Mouse (Mus musculus): ENCODE data around the gene Olfr1499. TPM values are rescaled to one million over a fixed set of nuclear protein-coding genes. Genes with fewer than 3 reads are reported as not detected.
"Not testable (repeated sequence)": the region's sequence is repeated elsewhere in the genome, so short reads cannot be mapped to it uniquely, and the experiment has no call there.

Olfr1499 gene
- polyA plus RNA-seq (2012; rRNA removed), result not detected in 2 replicates

DNA sequence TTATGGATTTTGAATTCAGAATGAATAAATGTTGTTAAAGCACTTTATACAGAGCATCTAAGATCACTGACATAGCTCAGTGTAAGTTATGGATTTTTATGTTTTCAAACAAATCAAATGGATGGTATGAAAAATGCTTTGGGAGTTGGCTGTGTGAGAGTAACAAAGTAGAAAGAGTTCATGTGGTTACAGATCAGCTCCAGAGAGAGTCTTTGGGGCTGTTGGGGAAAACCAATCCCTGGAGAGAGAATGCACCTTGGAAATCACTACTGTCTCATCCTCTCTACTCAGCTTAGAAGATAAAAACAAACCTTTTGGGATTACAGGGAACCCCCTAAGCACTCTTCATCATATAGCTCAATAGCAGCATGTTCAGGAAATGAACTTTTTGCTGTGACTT, at the start of gene Olfr1499:
Gene Olfr1499 (minus strand): TSS at position 101 of the 400 bp plus-strand sequence.
- Histone ChIP-seq H3K27me3 (ENCODE audit: control insufficient read depth, insufficient read depth, low read length) (no peaks in the 10 kb centered on the region), H3K27ac (ENCODE audit: control insufficient read depth, insufficient read depth, low read length) (no peak within 1 kb of the TSS), H3K36me3 (ENCODE audit: control insufficient read depth, insufficient read depth, low read length) (no peaks in the 10 kb centered on the region), H3K4me1 (replicated peaks; ENCODE audit: control insufficient read depth, insufficient read depth, low read length) (no peaks in the 10 kb centered on the region), H3K4me3 (ENCODE audit: control insufficient read depth, insufficient read depth, low read length) (no peak within 1 kb of the TSS)
- DNase-seq, result no peak
- TF ChIP-seq POLR2A (IDR thresholded peaks at IDR 0.05; ENCODE audit: control insufficient read depth, extremely low read depth, insufficient read depth, low read length, poor library complexity), result no peak
- TF ChIP-seq CTCF (IDR thresholded peaks at IDR 0.05; ENCODE audit: borderline replicate concordance, control insufficient read depth, extremely low read depth, insufficient read depth, low read length, poor library complexity), result no peak

DNA sequence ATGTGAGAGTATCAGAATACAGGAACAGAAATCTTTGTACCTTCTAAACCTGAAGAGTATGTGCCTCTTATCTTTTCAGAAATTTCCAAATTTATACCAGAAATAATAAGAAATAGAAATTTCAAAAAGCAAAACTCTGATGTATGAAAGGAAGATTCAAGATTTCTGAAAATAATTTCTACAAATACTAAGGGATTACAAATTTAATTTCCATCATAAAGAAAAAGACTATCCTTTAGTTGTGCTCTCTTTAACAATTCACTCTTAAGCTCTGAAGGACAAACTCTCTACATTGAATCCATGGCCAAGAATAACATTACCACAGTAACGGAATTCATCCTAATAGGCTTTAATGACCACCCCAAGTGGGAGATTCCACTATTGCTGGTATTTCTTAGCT, 42.2 kb upstream of the Olfr1499 start, which contains the start of gene Olfr1502:
Gene Olfr1502 (plus strand): TSS at position 301 of the 400 bp plus-strand sequence.
- no peaks in the 10 kb centered on the region for H3K36me3 ChIP-seq (ENCODE audit: control insufficient read depth, insufficient read depth, low read length)
- no peak within 1 kb of the TSS for H3K27ac ChIP-seq (ENCODE audit: control insufficient read depth, insufficient read depth, low read length)
- no peak for DNase-seq
- TF ChIP-seq CTCF (IDR thresholded peaks at IDR 0.05; ENCODE audit: borderline replicate concordance, control insufficient read depth, extremely low read depth, insufficient read depth, low read length, poor library complexity) (no peak), POLR2A (IDR thresholded peaks at IDR 0.05; ENCODE audit: control insufficient read depth, extremely low read depth, insufficient read depth, low read length, poor library complexity) (no peak)
- 90% methylated on average over 1 of the region's 1 CpGs for WGBS
- H3K4me3 ChIP-seq (ENCODE audit: control insufficient read depth, insufficient read depth, low read length), result no peak within 1 kb of the TSS
- H3K27me3 ChIP-seq (ENCODE audit: control insufficient read depth, insufficient read depth, low read length), result no peaks in the 10 kb centered on the region
- H3K4me1 ChIP-seq (replicated peaks; ENCODE audit: control insufficient read depth, insufficient read depth, low read length), result no peaks in the 10 kb centered on the region

DNA sequence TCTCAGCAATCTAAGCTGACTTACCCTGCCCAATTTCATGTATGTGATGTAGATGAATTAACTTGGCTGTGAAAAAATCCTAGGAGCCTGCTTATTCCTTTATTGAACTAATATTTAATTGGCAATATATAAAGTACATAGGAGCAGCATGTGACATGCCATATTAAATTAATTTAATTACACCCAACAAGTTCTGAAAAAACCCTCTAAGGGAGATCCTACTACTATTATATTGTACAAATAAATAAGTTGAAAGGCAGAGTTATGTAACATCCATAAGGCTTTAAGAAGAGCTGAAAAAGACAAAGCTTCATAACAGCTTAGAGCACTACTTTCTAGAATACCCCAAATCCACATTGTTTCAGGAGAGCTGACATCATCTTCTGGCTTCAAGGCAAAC, 31.3 kb upstream of the Olfr1499 start, which contains the start of gene Olfr1501:
Gene Olfr1501 (minus strand): TSS at position 101 of the 400 bp plus-strand sequence.
- not testable (repeated sequence) for H3K27me3 ChIP-seq (ENCODE audit: control insufficient read depth, insufficient read depth, low read length); H3K27ac ChIP-seq (ENCODE audit: control insufficient read depth, insufficient read depth, low read length)

DNA sequence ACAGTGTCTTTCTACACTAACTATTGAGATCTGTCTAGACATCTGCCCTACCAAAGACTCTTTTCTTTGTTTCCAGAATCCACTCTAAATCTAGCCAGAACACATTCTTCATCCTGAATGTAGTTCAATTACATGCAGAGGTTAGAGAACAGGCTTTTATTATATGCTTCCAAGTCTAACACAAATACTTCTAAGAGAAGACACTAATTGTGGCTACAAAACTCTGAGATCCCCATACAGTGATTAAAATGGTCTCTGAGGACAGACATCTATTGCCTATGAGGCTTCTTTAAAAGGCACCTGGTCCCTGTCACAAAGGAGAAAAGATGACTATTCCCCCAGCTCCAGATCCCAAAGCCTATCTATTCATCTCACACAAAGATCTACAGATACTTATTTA, 11.1 kb upstream of the Olfr1499 start, which contains the start of gene Olfr1500:
Gene Olfr1500 (minus strand): TSS at position 101 of the 400 bp plus-strand sequence.
- TF ChIP-seq CTCF (IDR thresholded peaks at IDR 0.05; ENCODE audit: borderline replicate concordance, control insufficient read depth, extremely low read depth, insufficient read depth, low read length, poor library complexity) (no peak), POLR2A (IDR thresholded peaks at IDR 0.05; ENCODE audit: control insufficient read depth, extremely low read depth, insufficient read depth, low read length, poor library complexity) (no peak)
- DNase-seq, result no peak
- H3K36me3 ChIP-seq (ENCODE audit: control insufficient read depth, insufficient read depth, low read length), result no peaks in the 10 kb centered on the region
- no peaks in the 10 kb centered on the region for H3K27me3 ChIP-seq (ENCODE audit: control insufficient read depth, insufficient read depth, low read length)
- no peak within 1 kb of the TSS for H3K4me3 ChIP-seq (ENCODE audit: control insufficient read depth, insufficient read depth, low read length)
- no peak within 1 kb of the TSS for H3K27ac ChIP-seq (ENCODE audit: control insufficient read depth, insufficient read depth, low read length)
- H3K4me1 ChIP-seq (replicated peaks; ENCODE audit: control insufficient read depth, insufficient read depth, low read length), result no peaks in the 10 kb centered on the region

More for the DNA sequence above, 31.3 kb upstream of the Olfr1499 start, which contains the start of gene Olfr1501:
- H3K36me3 ChIP-seq (ENCODE audit: control insufficient read depth, insufficient read depth, low read length); H3K4me1 ChIP-seq (replicated peaks; ENCODE audit: control insufficient read depth, insufficient read depth, low read length); DNase-seq; H3K4me3 ChIP-seq (ENCODE audit: control insufficient read depth, insufficient read depth, low read length): not testable (repeated sequence)

DNA sequence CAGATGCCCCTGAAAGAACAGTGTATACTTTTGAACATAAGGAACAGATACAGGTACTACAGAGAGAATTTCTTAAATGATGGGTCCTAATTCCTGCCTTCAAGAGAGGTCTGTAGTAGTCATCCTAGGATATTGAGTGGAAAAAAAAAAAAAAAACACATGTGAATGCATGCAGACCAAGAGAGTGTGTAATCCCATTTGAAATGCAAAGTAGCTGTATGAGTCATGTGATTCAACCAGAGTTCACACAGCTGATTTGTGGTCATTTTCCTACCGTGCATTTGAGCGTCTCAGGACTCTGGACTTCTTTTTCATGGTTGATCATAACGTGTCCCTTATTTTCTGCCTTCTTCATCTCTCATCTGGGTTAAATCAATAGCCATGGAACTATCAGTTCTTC, 9.2 kb upstream of the Olfr1499 start:
- TF ChIP-seq POLR2A (IDR thresholded peaks at IDR 0.05; ENCODE audit: control insufficient read depth, extremely low read depth, insufficient read depth, low read length, poor library complexity), result no peak
- TF ChIP-seq CTCF (IDR thresholded peaks at IDR 0.05; ENCODE audit: borderline replicate concordance, control insufficient read depth, extremely low read depth, insufficient read depth, low read length, poor library complexity), result no peak
- no peak for DNase-seq
- Histone ChIP-seq H3K4me1 (replicated peaks; ENCODE audit: control insufficient read depth, insufficient read depth, low read length) (no peaks in the 10 kb centered on the region), H3K36me3 (ENCODE audit: control insufficient read depth, insufficient read depth, low read length) (no peaks in the 10 kb centered on the region), H3K27ac (ENCODE audit: control insufficient read depth, insufficient read depth, low read length) (no peak overlapping the region), H3K27me3 (ENCODE audit: control insufficient read depth, insufficient read depth, low read length) (no peaks in the 10 kb centered on the region), H3K4me3 (ENCODE audit: control insufficient read depth, insufficient read depth, low read length) (no peak overlapping the region)
- 87% methylated on average over 3 of the region's 3 CpGs for WGBS

DNA sequence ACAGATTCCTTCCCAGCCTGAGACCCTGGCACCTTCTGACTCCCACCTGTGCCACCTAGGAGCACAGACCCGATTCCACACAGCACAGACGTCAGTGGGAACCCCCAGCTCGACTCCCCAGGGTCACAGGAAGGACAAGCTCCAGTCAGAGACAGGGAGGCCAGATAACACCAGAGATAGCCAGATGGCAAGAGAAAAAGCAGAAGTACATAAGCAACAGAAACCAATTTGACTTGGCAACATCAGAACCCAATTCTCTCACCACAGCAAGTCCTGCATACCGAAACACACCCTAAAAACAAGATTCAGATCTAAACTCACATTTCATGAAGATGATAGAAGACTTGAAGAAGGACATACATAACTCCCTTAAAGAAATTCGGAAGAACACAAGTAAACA, 1.6 kb upstream of the Olfr1499 start:
- no peak for DNase-seq
- Histone ChIP-seq H3K27me3 (ENCODE audit: control insufficient read depth, insufficient read depth, low read length) (no peaks in the 10 kb centered on the region), H3K4me3 (ENCODE audit: control insufficient read depth, insufficient read depth, low read length) (no peak overlapping the region), H3K4me1 (replicated peaks; ENCODE audit: control insufficient read depth, insufficient read depth, low read length) (no peaks in the 10 kb centered on the region), H3K27ac (ENCODE audit: control insufficient read depth, insufficient read depth, low read length) (no peak overlapping the region), H3K36me3 (ENCODE audit: control insufficient read depth, insufficient read depth, low read length) (no peaks in the 10 kb centered on the region)
- WGBS, result 30% methylated on average over 5 of the region's 5 CpGs
- TF ChIP-seq CTCF (IDR thresholded peaks at IDR 0.05; ENCODE audit: borderline replicate concordance, control insufficient read depth, extremely low read depth, insufficient read depth, low read length, poor library complexity) (no peak), POLR2A (IDR thresholded peaks at IDR 0.05; ENCODE audit: control insufficient read depth, extremely low read depth, insufficient read depth, low read length, poor library complexity) (no peak)

DNA sequence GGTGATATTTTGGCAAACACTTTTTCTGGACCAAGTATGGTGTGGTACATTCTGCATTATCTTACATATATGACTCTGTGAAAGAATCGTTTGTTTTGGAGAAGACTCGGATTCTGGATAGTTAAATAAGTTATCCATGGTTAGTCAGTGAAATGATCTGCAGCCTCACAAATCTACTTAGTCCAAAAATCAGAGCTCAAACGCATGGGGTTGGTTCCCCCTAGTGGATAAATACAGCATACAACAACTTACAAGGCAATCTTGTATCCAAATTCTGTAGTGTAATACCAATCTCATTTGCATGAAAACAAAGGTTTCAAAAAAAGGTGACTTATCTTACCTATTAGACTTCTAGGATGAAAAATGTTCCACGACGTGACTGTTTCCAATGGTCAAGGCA, 420 bp downstream of the Olfr1499 start:
- no peak for TF ChIP-seq POLR2A (IDR thresholded peaks at IDR 0.05; ENCODE audit: control insufficient read depth, extremely low read depth, insufficient read depth, low read length, poor library complexity)
- TF ChIP-seq CTCF (IDR thresholded peaks at IDR 0.05; ENCODE audit: borderline replicate concordance, control insufficient read depth, extremely low read depth, insufficient read depth, low read length, poor library complexity), result no peak
- Histone ChIP-seq H3K36me3 (ENCODE audit: control insufficient read depth, insufficient read depth, low read length) (no peaks in the 10 kb centered on the region), H3K4me1 (replicated peaks; ENCODE audit: control insufficient read depth, insufficient read depth, low read length) (no peaks in the 10 kb centered on the region), H3K4me3 (ENCODE audit: control insufficient read depth, insufficient read depth, low read length) (no peak overlapping the region), H3K27ac (ENCODE audit: control insufficient read depth, insufficient read depth, low read length) (no peak overlapping the region), H3K27me3 (ENCODE audit: control insufficient read depth, insufficient read depth, low read length) (no peaks in the 10 kb centered on the region)
- 40% methylated on average over 5 of the region's 5 CpGs for WGBS
- no peak for DNase-seq
